Mouse (Mus musculus) WW6 (cell line): ENCODE measurements around the gene Hoxa10.

Experiments used
- DNase-seq: peaks from one replicate; pipeline ENCODE4 v3.0.0-alpha.2; 2013; ENCODE audit warnings: low read depth, low spot score

Gene Hoxa10

GRCm38 (mm10) chr6:52240389-52241000, at the start of gene Hoxa10:
Hoxa10 (minus strand) TSS chr6:52240854.
- DNase-seq: no peak

- DNase-seq: no peak
Measured at GRCm38 (mm10) chr6:52290186-52290585, 49.5 kb upstream of the Hoxa10 start.

GRCm38 (mm10) chr6:52283896-52284295, 43.2 kb upstream of the Hoxa10 start:
- DNase-seq: no peak

- DNase-seq: no peak
Measured at GRCm38 (mm10) chr6:52281084-52281483, 40.4 kb upstream of the Hoxa10 start.

- no peak for DNase-seq
Measured at GRCm38 (mm10) chr6:52276920-52277319, 36.3 kb upstream of the Hoxa10 start.

GRCm38 (mm10) chr6:52276382-52276781, 35.7 kb upstream of the Hoxa10 start:
- DNase-seq: no peak

- DNase-seq: no peak
Measured at GRCm38 (mm10) chr6:52275563-52276280, 35.1 kb upstream of the Hoxa10 start.

- no peak for DNase-seq
Measured at GRCm38 (mm10) chr6:52274576-52274975, 33.9 kb upstream of the Hoxa10 start.

GRCm38 (mm10) chr6:52273656-52274280, 33.1 kb upstream of the Hoxa10 start:
- no peak for DNase-seq

GRCm38 (mm10) chr6:52272766-52273655, 32.4 kb upstream of the Hoxa10 start:
- DNase-seq: no peak

GRCm38 (mm10) chr6:52270494-52271480, 30.1 kb upstream of the Hoxa10 start:
- DNase-seq: no peak

- no peak for DNase-seq
Measured at GRCm38 (mm10) chr6:52268756-52269155, 28.1 kb upstream of the Hoxa10 start.

- no peak for DNase-seq
Measured at GRCm38 (mm10) chr6:52268341-52268740, 27.7 kb upstream of the Hoxa10 start.

GRCm38 (mm10) chr6:52267691-52268090, 27.0 kb upstream of the Hoxa10 start:
- no peak for DNase-seq

- DNase-seq: no peak
Measured at GRCm38 (mm10) chr6:52267221-52267620, 26.6 kb upstream of the Hoxa10 start.

- no peak for DNase-seq
Measured at GRCm38 (mm10) chr6:52266666-52266985, 26.0 kb upstream of the Hoxa10 start.

GRCm38 (mm10) chr6:52265913-52266665, 25.4 kb upstream of the Hoxa10 start:
- no peak for DNase-seq

- DNase-seq: no peak
Measured at GRCm38 (mm10) chr6:52265306-52265912, 24.8 kb upstream of the Hoxa10 start.

- DNase-seq: no peak
Measured at GRCm38 (mm10) chr6:52264106-52264790, 23.6 kb upstream of the Hoxa10 start.
